Mouse (Mus musculus) liver, embryonic 16.5 days (tissue): Measurements from ENCODE around the gene Bcl11b. TPM values are rescaled to one million over a fixed set of nuclear protein-coding genes. Genes with fewer than 3 reads are reported as not detected.

Experiments
- ATAC-seq: fragments of 200-750 bp; cut with Nextera tagmentation; 2 replicates; pipeline ENCODE4 v1.8.0; 2017; ENCODE audit warnings: low read depth, mild to moderate bottlenecking, moderate number of reproducible peaks, moderate library complexity
- H3K27ac ChIP-seq: fragments of 300-500 bp; sonication (generic); 2 replicates; pipeline ENCODE4 v1.5.1; 2014; ENCODE audit warnings: mild to moderate bottlenecking, low read length
- H3K27me3 ChIP-seq: fragments of 300-500 bp; sonication (generic); 2 replicates; pipeline ENCODE4 v1.6.1; 2014; ENCODE audit warnings: low read depth, low read length, mixed read lengths; ENCODE audit not compliant: control insufficient read depth, insufficient read depth
- H3K36me3 ChIP-seq: fragments of 300-500 bp; sonication (generic); 2 replicates; pipeline ENCODE4 v1.6.1; 2014; ENCODE audit warnings: mild to moderate bottlenecking; ENCODE audit not compliant: control insufficient read depth, insufficient read depth
- H3K4me1 ChIP-seq: fragments of 300-500 bp; sonication (generic); 2 replicates; pipeline ENCODE4 v1.6.1; 2014; ENCODE audit warnings: low read depth, low read length, mixed read lengths; ENCODE audit not compliant: control insufficient read depth
- H3K4me2 ChIP-seq: fragments of 300-500 bp; sonication (generic); 2 replicates; pipeline ENCODE4 v1.6.1; 2014; ENCODE audit warnings: low read depth, low read length, mixed read lengths
- H3K4me3 ChIP-seq: fragments of 300-500 bp; sonication (generic); 2 replicates; pipeline ENCODE4 v1.5.1; 2014; ENCODE audit warnings: low read depth, mild to moderate bottlenecking, low read length
- H3K9ac ChIP-seq: fragments of 300-500 bp; sonication (generic); 2 replicates; pipeline ENCODE4 v1.6.1; 2014; ENCODE audit warnings: low read depth, low read length
- H3K9me3 ChIP-seq: fragments of 300-500 bp; sonication (generic); replicated peaks from 2 replicates; pipeline ENCODE4 v1.6.1; 2016; ENCODE audit warnings: low read length; ENCODE audit not compliant: control insufficient read depth
- WGBS: fragments of 180-500 bp; shearing (Covaris S2); extraction: QIAGEN DNeasy Blood & Tissue Kit; methylation state at CpG from one replicate; pipeline ENCODE4 v1.1.7; 2014; ENCODE audit not compliant: insufficient replicate concordance; 5-methylcytosine and 5-hydroxymethylcytosine counted together
- polyA plus RNA-seq: library from polyadenylated mRNA; unstranded; fragments of >200 nt; fragmentation: Nextera tagmentation; extraction: Ambion mirVana; gene quantifications from 2 replicates; pipeline ENCODE4 v1.2.1, GENCODE M21; 2015

Bcl11b gene
- polyA plus RNA-seq, 1 experiment from 2014 or later, result 0.09 TPM

- no peaks in the 10 kb centered on the region for H3K4me1 ChIP-seq
- H3K27ac ChIP-seq, result no peak overlapping the region
- no peaks in the 10 kb centered on the region for H3K9me3 ChIP-seq
- 7% methylated on average over 9 of the region's 9 CpGs for WGBS
- no peak overlapping the region for H3K4me2 ChIP-seq
- peaks cover 63% of the 10 kb centered on the region for H3K27me3 ChIP-seq
- no peak for ATAC-seq
- H3K36me3 ChIP-seq, result no peaks in the 10 kb centered on the region
- H3K9ac ChIP-seq, result no peak overlapping the region
- H3K4me3 ChIP-seq, result no peak overlapping the region
Observed at GRCm38 (mm10) chr12:107977534-107977933, 25.9 kb downstream of the Bcl11b start.

GRCm38 (mm10) chr12:107977086-107977485 lies 26.3 kb downstream of the Bcl11b start:
- Histone ChIP-seq H3K9me3 (no peaks in the 10 kb centered on the region), H3K4me1 (no peaks in the 10 kb centered on the region), H3K4me3 (no peak overlapping the region), H3K27me3 (peaks cover 61% of the 10 kb centered on the region), H3K4me2 (no peak overlapping the region), H3K27ac (no peak overlapping the region), H3K9ac (no peak overlapping the region), H3K36me3 (no peaks in the 10 kb centered on the region)
- ATAC-seq, result no peak
- WGBS, result 13% methylated on average over 8 of the region's 8 CpGs

GRCm38 (mm10) chr12:107976571-107977001 lies 26.8 kb downstream of the Bcl11b start:
- ATAC-seq, result no peak
- WGBS, result 19% methylated on average over 22 of the region's 22 CpGs
- Histone ChIP-seq H3K27ac (no peak overlapping the region), H3K4me3 (no peak overlapping the region), H3K4me1 (no peaks in the 10 kb centered on the region), H3K4me2 (no peak overlapping the region), H3K27me3 (peaks cover 56% of the 10 kb centered on the region), H3K36me3 (no peaks in the 10 kb centered on the region), H3K9ac (no peak overlapping the region), H3K9me3 (no peaks in the 10 kb centered on the region)

GRCm38 (mm10) chr12:107975897-107976570 lies 27.4 kb downstream of the Bcl11b start:
- Histone ChIP-seq H3K4me3 (no peak overlapping the region), H3K4me1 (no peaks in the 10 kb centered on the region), H3K9me3 (no peaks in the 10 kb centered on the region), H3K36me3 (no peaks in the 10 kb centered on the region), H3K27me3 (peaks cover 51% of the 10 kb centered on the region), H3K4me2 (no peak overlapping the region), H3K9ac (no peak overlapping the region), H3K27ac (no peak overlapping the region)
- WGBS, result 20% methylated on average over 14 of the region's 14 CpGs
- no peak for ATAC-seq

- ATAC-seq, result no peak
- H3K27me3 ChIP-seq, result peaks cover 46% of the 10 kb centered on the region
- H3K27ac ChIP-seq, result no peak overlapping the region
Observed at GRCm38 (mm10) chr12:107975479-107975896, 27.9 kb downstream of the Bcl11b start.

GRCm38 (mm10) chr12:107974504-107974903 lies 28.9 kb downstream of the Bcl11b start:
- ATAC-seq, result no peak
- H3K27ac ChIP-seq, result no peak overlapping the region
- peaks cover 36% of the 10 kb centered on the region for H3K27me3 ChIP-seq
- no peaks in the 10 kb centered on the region for H3K4me1 ChIP-seq
- H3K4me2 ChIP-seq, result no peak overlapping the region
- H3K9ac ChIP-seq, result no peak overlapping the region
- no peak overlapping the region for H3K4me3 ChIP-seq
- 67% methylated on average over 11 of the region's 11 CpGs for WGBS
- H3K36me3 ChIP-seq, result no peaks in the 10 kb centered on the region
- H3K9me3 ChIP-seq, result no peaks in the 10 kb centered on the region

More at GRCm38 (mm10) chr12:107975479-107975896, 27.9 kb downstream of the Bcl11b start:
- no peak overlapping the region for H3K4me2 ChIP-seq
- H3K36me3 ChIP-seq, result no peaks in the 10 kb centered on the region
- 50% methylated on average over 10 of the region's 10 CpGs for WGBS
- no peak overlapping the region for H3K9ac ChIP-seq
- no peak overlapping the region for H3K4me3 ChIP-seq
- H3K9me3 ChIP-seq, result no peaks in the 10 kb centered on the region
- no peaks in the 10 kb centered on the region for H3K4me1 ChIP-seq

GRCm38 (mm10) chr12:107973556-107974140 lies 29.8 kb downstream of the Bcl11b start:
- H3K4me2 ChIP-seq, result no peak overlapping the region

GRCm38 (mm10) chr12:107971081-107971780 lies 32.2 kb downstream of the Bcl11b start:
- no peak overlapping the region for H3K4me2 ChIP-seq
- no peaks in the 10 kb centered on the region for H3K4me1 ChIP-seq
- no peak overlapping the region for H3K9ac ChIP-seq
- no peaks in the 10 kb centered on the region for H3K36me3 ChIP-seq
- ATAC-seq, result no peak
- 53% methylated on average over 12 of the region's 12 CpGs for WGBS
- no peaks in the 10 kb centered on the region for H3K9me3 ChIP-seq
- H3K4me3 ChIP-seq, result no peak overlapping the region
- H3K27me3 ChIP-seq, result peaks cover 10% of the 10 kb centered on the region
- H3K27ac ChIP-seq, result no peak overlapping the region

More at GRCm38 (mm10) chr12:107973556-107974140, 29.8 kb downstream of the Bcl11b start:
- ATAC-seq, result no peak
- no peak overlapping the region for H3K9ac ChIP-seq
- no peaks in the 10 kb centered on the region for H3K36me3 ChIP-seq
- 41% methylated on average over 11 of the region's 11 CpGs for WGBS
- no peaks in the 10 kb centered on the region for H3K4me1 ChIP-seq
- H3K27me3 ChIP-seq, result peaks cover 27% of the 10 kb centered on the region
- no peak overlapping the region for H3K27ac ChIP-seq
- no peaks in the 10 kb centered on the region for H3K9me3 ChIP-seq
- no peak overlapping the region for H3K4me3 ChIP-seq

GRCm38 (mm10) chr12:107970637-107971036 lies 32.8 kb downstream of the Bcl11b start:
- peaks cover 4% of the 10 kb centered on the region for H3K27me3 ChIP-seq
- H3K36me3 ChIP-seq, result no peaks in the 10 kb centered on the region
- no peaks in the 10 kb centered on the region for H3K9me3 ChIP-seq
- H3K9ac ChIP-seq, result no peak overlapping the region
- H3K4me2 ChIP-seq, result no peak overlapping the region
- H3K27ac ChIP-seq, result no peak overlapping the region
- no peak for ATAC-seq
- H3K4me3 ChIP-seq, result no peak overlapping the region
- H3K4me1 ChIP-seq, result no peaks in the 10 kb centered on the region
- WGBS, result 41% methylated on average over 12 of the region's 12 CpGs
